Mouse (Mus musculus): ENCODE measurements around the gene Hypm. TPM values are rescaled to one million over a fixed set of nuclear protein-coding genes. Genes with fewer than 3 reads are reported as not detected.

The Hypm gene
- not detected in 2 replicates for polyA plus RNA-seq (2015; fragmentation: Nextera tagmentation; extraction: Ambion mirVana)

- no peak within 1 kb of the TSS for H3K27ac ChIP-seq
- 70% methylated on average over 3 of the region's 3 CpGs for WGBS
- H3K4me1 ChIP-seq: no peaks in the 10 kb centered on the region
- no peak within 1 kb of the TSS for H3K9ac ChIP-seq
- H3K27me3 ChIP-seq (replicated peaks): no peaks in the 10 kb centered on the region
- H3K4me3 ChIP-seq (replicated peaks): no peak within 1 kb of the TSS
- no peaks in the 10 kb centered on the region for H3K9me3 ChIP-seq
- no peaks in the 10 kb centered on the region for H3K36me3 ChIP-seq
- ATAC-seq (ENCODE audit: insufficient read depth, low FRiP score, low read depth): no peak
- no peak within 1 kb of the TSS for H3K4me2 ChIP-seq
Observed at GRCm38 (mm10) chrX:9846628-9847027, at the start of gene Hypm. Gene Hypm, plus strand, starts transcription at chrX:9846928.

DNA sequence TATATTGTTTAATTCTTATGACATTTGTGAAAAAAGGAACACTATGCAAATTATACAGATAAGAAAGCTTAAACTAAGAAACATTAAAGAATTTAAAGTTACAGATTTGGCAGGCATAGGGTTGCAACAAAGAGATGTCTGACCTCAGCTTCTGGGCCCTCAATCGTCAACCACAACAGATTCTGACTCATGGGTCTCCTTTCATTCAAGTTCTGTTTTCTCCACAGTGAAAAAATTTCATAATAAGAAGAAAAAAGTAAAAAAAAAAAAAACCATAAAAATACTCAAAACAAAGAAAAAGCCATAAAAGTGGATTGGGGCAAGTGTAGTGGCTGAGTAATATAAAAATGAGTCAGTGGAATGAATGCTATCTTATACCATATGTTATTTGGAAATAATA is 36.6 kb upstream of the Hypm start:
- no peak overlapping the region for H3K27ac ChIP-seq
- no peak overlapping the region for H3K4me3 ChIP-seq (replicated peaks)
- no peak overlapping the region for H3K4me2 ChIP-seq
- ATAC-seq (ENCODE audit: insufficient read depth, low FRiP score, low read depth): no peak
- no peaks in the 10 kb centered on the region for H3K9me3 ChIP-seq
- H3K4me1 ChIP-seq: no peaks in the 10 kb centered on the region
- H3K36me3 ChIP-seq: no peaks in the 10 kb centered on the region
- H3K9ac ChIP-seq: no peak overlapping the region
- 76% methylated on average over 1 of the region's 1 CpGs for WGBS
- no peaks in the 10 kb centered on the region for H3K27me3 ChIP-seq (replicated peaks)

GRCm38 (mm10) chrX:9812469-9812868 is 34.3 kb upstream of the Hypm start:
- Histone ChIP-seq H3K4me2 (no peak overlapping the region), H3K4me1 (no peaks in the 10 kb centered on the region), H3K9ac (no peak overlapping the region), H3K27ac (no peak overlapping the region), H3K36me3 (no peaks in the 10 kb centered on the region), H3K4me3 (replicated peaks) (no peak overlapping the region), H3K27me3 (replicated peaks) (no peaks in the 10 kb centered on the region), H3K9me3 (no peaks in the 10 kb centered on the region)
- no peak for ATAC-seq (ENCODE audit: insufficient read depth, low FRiP score, low read depth)

DNA sequence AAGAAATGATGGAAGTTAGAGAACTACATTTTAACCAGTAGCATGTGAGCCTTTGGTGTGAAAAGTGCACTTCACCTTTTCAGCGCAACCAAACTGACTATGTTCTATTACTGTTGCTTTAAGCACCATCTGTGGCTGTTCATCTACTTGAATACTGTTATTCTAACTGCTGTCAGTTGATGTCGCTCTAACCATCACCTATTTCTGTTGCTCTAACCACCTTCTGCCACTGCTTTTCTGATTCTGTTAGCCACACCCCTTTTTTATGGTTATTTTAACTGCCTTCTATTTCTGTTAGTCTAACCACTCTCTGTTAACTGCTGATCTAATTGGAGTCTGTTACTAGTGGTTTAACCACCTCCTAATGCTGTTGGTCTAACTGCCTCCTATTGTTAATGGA is 11.9 kb upstream of the Hypm start:
- ATAC-seq (ENCODE audit: insufficient read depth, low FRiP score, low read depth): no peak
- Histone ChIP-seq H3K4me2 (no peak overlapping the region), H3K27ac (no peak overlapping the region), H3K9ac (no peak overlapping the region), H3K4me1 (no peaks in the 10 kb centered on the region), H3K27me3 (replicated peaks) (no peaks in the 10 kb centered on the region), H3K9me3 (no peaks in the 10 kb centered on the region), H3K36me3 (no peaks in the 10 kb centered on the region), H3K4me3 (replicated peaks) (no peak overlapping the region)
- 72% methylated on average over 2 of the region's 2 CpGs for WGBS

DNA sequence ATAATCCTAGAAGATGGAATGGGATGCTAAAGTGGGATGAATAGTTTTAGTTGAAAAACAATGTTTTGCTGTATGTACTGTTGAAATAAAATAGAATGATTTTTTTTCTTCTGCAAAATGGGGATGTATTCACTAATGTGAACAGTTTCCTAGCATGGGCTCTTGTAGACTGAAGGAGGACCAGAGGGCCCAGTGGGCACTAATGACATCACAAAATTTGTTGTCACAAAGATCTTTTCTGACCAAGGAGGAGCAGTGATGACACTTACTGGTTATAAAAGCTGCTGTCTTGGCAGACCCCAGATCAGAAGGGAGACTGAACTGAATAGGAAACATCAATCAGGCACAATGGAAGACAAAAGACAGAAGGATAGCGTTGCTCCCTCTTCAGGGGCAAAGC is 2.7 kb downstream of the Hypm start, which contains the start of gene H2al3:
Gene H2al3 (plus strand): TSS at position 301 of the 400 bp plus-strand sequence.
- Histone ChIP-seq H3K27ac (no peak within 1 kb of the TSS), H3K4me2 (no peak within 1 kb of the TSS), H3K4me1 (no peaks in the 10 kb centered on the region), H3K4me3 (replicated peaks) (no peak within 1 kb of the TSS), H3K27me3 (replicated peaks) (no peaks in the 10 kb centered on the region), H3K36me3 (no peaks in the 10 kb centered on the region), H3K9me3 (no peaks in the 10 kb centered on the region), H3K9ac (no peak within 1 kb of the TSS)
- 62% methylated on average over 1 of the region's 1 CpGs for WGBS
- ATAC-seq (ENCODE audit: insufficient read depth, low FRiP score, low read depth): no peak

DNA sequence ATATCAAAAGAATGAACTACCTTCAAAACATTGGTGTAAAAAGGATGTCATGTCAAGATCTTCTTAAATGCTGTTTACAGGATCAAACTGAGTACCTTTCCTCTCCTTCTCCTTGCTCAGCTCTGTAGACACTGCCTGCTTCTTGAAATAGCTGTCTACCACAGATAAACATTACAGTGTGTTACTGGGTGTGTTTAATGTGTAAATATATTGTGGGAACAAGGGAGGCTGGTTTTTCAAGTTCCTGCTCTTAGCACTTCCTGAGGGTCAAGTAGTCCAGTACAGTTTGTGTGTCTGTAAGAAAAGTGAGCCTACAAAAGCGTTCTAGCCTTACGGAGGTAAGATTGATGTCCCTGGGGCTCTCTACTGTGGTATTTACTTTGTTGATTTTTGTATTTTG is 15.1 kb downstream of the Hypm start:
- no peak overlapping the region for H3K9ac ChIP-seq
- no peaks in the 10 kb centered on the region for H3K36me3 ChIP-seq
- H3K9me3 ChIP-seq: no peaks in the 10 kb centered on the region
- H3K4me2 ChIP-seq: no peak overlapping the region
- H3K27ac ChIP-seq: no peak overlapping the region
- H3K4me1 ChIP-seq: no peaks in the 10 kb centered on the region
- WGBS: 70% methylated on average over 2 of the region's 2 CpGs
- H3K27me3 ChIP-seq (replicated peaks): no peaks in the 10 kb centered on the region
- H3K4me3 ChIP-seq (replicated peaks): no peak overlapping the region
- peak; percentile 50; the same call in 1 of the 2 replicates for ATAC-seq (ENCODE audit: insufficient read depth, low FRiP score, low read depth)

- H3K4me2 ChIP-seq: no peak overlapping the region
- no peaks in the 10 kb centered on the region for H3K36me3 ChIP-seq
- H3K4me3 ChIP-seq (replicated peaks): no peak overlapping the region
- no peak overlapping the region for H3K27ac ChIP-seq
- H3K4me1 ChIP-seq: no peaks in the 10 kb centered on the region
- WGBS: 81% methylated on average over 2 of the region's 2 CpGs
- ATAC-seq (ENCODE audit: insufficient read depth, low FRiP score, low read depth): no peak
- H3K9ac ChIP-seq: no peak overlapping the region
- no peaks in the 10 kb centered on the region for H3K9me3 ChIP-seq
- H3K27me3 ChIP-seq (replicated peaks): no peaks in the 10 kb centered on the region
Observed at GRCm38 (mm10) chrX:9875519-9875918, 28.8 kb downstream of the Hypm start.

DNA sequence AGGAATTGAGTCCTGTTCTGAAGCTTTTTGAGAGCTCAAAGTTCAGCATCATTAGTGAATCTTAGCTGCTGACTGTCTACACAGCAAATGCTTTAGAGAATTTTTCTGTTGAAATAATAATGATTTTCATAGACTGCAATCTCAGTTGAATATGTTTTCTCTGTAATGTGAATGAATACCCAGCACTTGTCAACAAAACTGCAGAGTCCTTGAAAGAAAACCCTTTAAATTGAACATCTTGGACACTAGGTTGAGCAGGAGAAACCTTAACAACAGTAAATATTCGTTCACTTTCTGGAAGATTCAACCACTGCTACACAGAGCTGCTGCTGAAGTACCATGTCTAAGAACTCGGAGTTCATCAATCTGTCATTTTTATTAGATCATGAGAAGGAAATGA is 38.6 kb downstream of the Hypm start, which contains the start of gene Sytl5:
Gene Sytl5 (plus strand): TSS at position 301 of the 400 bp plus-strand sequence.
- Histone ChIP-seq H3K9ac (no peak within 1 kb of the TSS), H3K36me3 (no peaks in the 10 kb centered on the region), H3K4me3 (replicated peaks) (no peak within 1 kb of the TSS), H3K27ac (no peak within 1 kb of the TSS), H3K27me3 (replicated peaks) (no peaks in the 10 kb centered on the region), H3K4me1 (no peaks in the 10 kb centered on the region), H3K4me2 (no peak within 1 kb of the TSS), H3K9me3 (no peaks in the 10 kb centered on the region)
- no peak for ATAC-seq (ENCODE audit: insufficient read depth, low FRiP score, low read depth)
- 66% methylated on average over 2 of the region's 2 CpGs for WGBS

Other genes starting within 250 kb of the Hypm start
- 70.2 and 77.6 TPM in 2 replicates for gene Dynlt3, start 183.9 kb upstream of the Hypm start, polyA plus RNA-seq (2015; fragmentation: Nextera tagmentation; extraction: Ambion mirVana)
- not detected in 2 replicates for gene H2al3, start 2.8 kb downstream of the Hypm start, polyA plus RNA-seq (2015; fragmentation: Nextera tagmentation; extraction: Ambion mirVana)
- 3.2 and 4.3 TPM in 2 replicates for gene Sytl5, start 38.7 kb downstream of the Hypm start, polyA plus RNA-seq (2015; fragmentation: Nextera tagmentation; extraction: Ambion mirVana)

Data from stomach, embryonic 15.5 days (tissue).